Mouse (Mus musculus): ENCODE results near the gene Cacna1a. TPM values are rescaled to one million over a fixed set of nuclear protein-coding genes. Genes with fewer than 3 reads are reported as not detected.

Cacna1a gene
- polyA plus RNA-seq, 1 experiment from 2014 or later = 5.3 TPM

- under 1% methylated on average over 48 of the region's 52 CpGs for WGBS
- H3K36me3 ChIP-seq (ENCODE audit: control insufficient read depth, insufficient read depth, low read length) = no peaks in the 10 kb centered on the region
- no peaks in the 10 kb centered on the region for H3K9me3 ChIP-seq (ENCODE audit: control insufficient read depth, low read length)
- H3K9ac ChIP-seq (ENCODE audit: low read length) = peak overlapping the region; percentile 60
- DNase-seq (ENCODE audit: low spot score) (peak; percentile 67), ATAC-seq (ENCODE audit: insufficient number of reproducible peaks, low FRiP score, low TSS enrichment, low read depth) (peak; percentile 19)
- H3K4me3 ChIP-seq (ENCODE audit: low read depth, low read length) = peak overlapping the region; percentile 53
- H3K27me3 ChIP-seq (ENCODE audit: control insufficient read depth, insufficient read depth, low read length) = no peaks in the 10 kb centered on the region
- peak overlapping the region; percentile 96 for H3K27ac ChIP-seq (replicated peaks; ENCODE audit: low read depth, low read length)
- H3K4me1 ChIP-seq (ENCODE audit: control insufficient read depth, insufficient read depth, low read length) = peaks cover 29% of the 10 kb centered on the region
- peak overlapping the region; percentile 52 for H3K4me2 ChIP-seq (ENCODE audit: low read depth, severe bottlenecking)
Observed at GRCm38 (mm10) chr8:84638555-84639161, 250.4 kb downstream of the Cacna1a start.

GRCm38 (mm10) chr8:84639162-84640009, 251.1 kb downstream of the Cacna1a start:
- Histone ChIP-seq H3K9me3 (ENCODE audit: control insufficient read depth, low read length) (no peaks in the 10 kb centered on the region), H3K4me2 (ENCODE audit: low read depth, severe bottlenecking) (peak overlapping the region; percentile 52), H3K36me3 (ENCODE audit: control insufficient read depth, insufficient read depth, low read length) (no peaks in the 10 kb centered on the region), H3K27ac (replicated peaks; ENCODE audit: low read depth, low read length) (peak overlapping the region; percentile 96), H3K4me3 (ENCODE audit: low read depth, low read length) (peak overlapping the region; percentile 53), H3K27me3 (ENCODE audit: control insufficient read depth, insufficient read depth, low read length) (no peaks in the 10 kb centered on the region), H3K4me1 (ENCODE audit: control insufficient read depth, insufficient read depth, low read length) (peaks cover 29% of the 10 kb centered on the region), H3K9ac (ENCODE audit: low read length) (peak overlapping the region; percentile 60)
- under 1% methylated on average over 89 of the region's 106 CpGs for WGBS
- DNase-seq (ENCODE audit: low spot score) = peak; percentile 94
- peak; percentile 90 for ATAC-seq (ENCODE audit: insufficient number of reproducible peaks, low FRiP score, low TSS enrichment, low read depth)

DNA sequence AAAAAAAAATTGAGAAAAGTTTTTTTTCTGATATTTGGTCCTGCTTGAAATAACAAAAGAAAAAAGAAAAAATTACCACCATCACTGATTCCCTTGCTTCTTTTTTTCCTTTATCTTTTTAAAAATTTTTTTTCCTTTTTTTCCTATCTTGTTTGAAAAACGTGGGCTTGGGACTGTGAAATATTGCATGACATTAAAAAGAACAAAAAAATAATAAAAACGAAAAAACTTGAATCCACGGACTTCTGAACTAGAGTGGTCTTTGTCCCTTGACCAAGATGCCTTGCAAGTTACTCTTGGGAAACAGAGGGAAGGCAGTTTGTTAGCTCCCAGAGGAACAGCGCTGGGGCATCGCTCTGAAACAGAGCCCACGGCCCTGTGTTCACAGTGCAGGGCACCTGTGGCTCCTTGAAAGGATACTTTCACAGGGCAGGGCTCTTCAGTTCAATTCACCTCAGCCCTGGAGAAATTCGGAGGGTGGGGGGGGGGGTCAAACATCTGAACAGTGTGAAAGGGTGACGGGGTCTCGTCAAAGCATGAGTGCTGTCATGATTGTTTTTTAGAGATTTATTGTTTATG, 251.9 kb downstream of the Cacna1a start:
- H3K4me1 ChIP-seq (ENCODE audit: control insufficient read depth, insufficient read depth, low read length) = peaks cover 23% of the 10 kb centered on the region

DNA sequence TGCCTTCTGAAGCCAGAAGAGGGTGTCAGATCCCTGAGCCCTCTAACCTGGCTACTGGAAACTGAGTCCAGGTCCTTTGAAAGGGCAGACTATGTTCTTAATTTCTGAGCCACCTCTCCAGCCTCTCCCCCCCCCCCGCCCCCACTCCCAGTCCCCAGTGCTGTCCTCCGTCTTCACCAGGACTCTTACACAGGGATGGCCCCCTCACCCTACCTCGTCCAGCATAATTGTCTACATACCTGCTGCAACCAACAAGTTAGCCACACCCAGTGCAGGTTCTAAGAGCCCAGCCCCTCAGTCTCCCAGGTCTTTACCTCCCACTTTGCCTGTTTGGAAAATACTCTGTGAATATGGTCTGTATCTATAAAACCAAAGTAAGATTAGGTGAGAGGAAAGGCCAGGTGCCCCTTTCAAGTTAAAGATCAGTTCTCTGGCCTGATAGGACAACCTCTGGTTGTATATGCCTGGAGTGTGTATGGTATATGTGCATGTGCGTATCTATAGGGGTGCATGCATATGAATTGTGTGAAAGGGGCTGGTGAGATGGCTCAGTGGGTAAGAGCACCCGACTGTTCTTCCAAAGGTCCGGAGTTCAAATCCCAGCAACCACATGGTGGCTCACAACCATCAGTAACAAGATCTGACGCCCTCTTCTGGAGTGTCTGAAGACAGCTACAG, 252.5 kb downstream of the Cacna1a start:
- Histone ChIP-seq H3K36me3 (ENCODE audit: control insufficient read depth, insufficient read depth, low read length) (no peaks in the 10 kb centered on the region), H3K27me3 (ENCODE audit: control insufficient read depth, insufficient read depth, low read length) (no peaks in the 10 kb centered on the region), H3K27ac (replicated peaks; ENCODE audit: low read depth, low read length) (no peak overlapping the region), H3K4me1 (ENCODE audit: control insufficient read depth, insufficient read depth, low read length) (peaks cover 16% of the 10 kb centered on the region), H3K9me3 (ENCODE audit: control insufficient read depth, low read length) (no peaks in the 10 kb centered on the region), H3K9ac (ENCODE audit: low read length) (no peak overlapping the region), H3K4me3 (ENCODE audit: low read depth, low read length) (no peak overlapping the region), H3K4me2 (ENCODE audit: low read depth, severe bottlenecking) (no peak overlapping the region)
- DNase-seq (ENCODE audit: low spot score) (no peak), ATAC-seq (ENCODE audit: insufficient number of reproducible peaks, low FRiP score, low TSS enrichment, low read depth) (no peak)
- 70% methylated on average over 7 of the region's 7 CpGs for WGBS

More for the DNA sequence above, 251.9 kb downstream of the Cacna1a start:
- DNase-seq (ENCODE audit: low spot score) (peak; percentile 21), ATAC-seq (ENCODE audit: insufficient number of reproducible peaks, low FRiP score, low TSS enrichment, low read depth) (no peak)
- H3K27ac ChIP-seq (replicated peaks; ENCODE audit: low read depth, low read length) = no peak overlapping the region
- no peaks in the 10 kb centered on the region for H3K36me3 ChIP-seq (ENCODE audit: control insufficient read depth, insufficient read depth, low read length)
- peak overlapping the region; percentile 52 for H3K4me2 ChIP-seq (ENCODE audit: low read depth, severe bottlenecking)
- WGBS = 27% methylated on average over 9 of the region's 9 CpGs
- H3K9me3 ChIP-seq (ENCODE audit: control insufficient read depth, low read length) = no peaks in the 10 kb centered on the region
- peak overlapping the region; percentile 45; the same call in 1 of the 2 replicates for H3K9ac ChIP-seq (ENCODE audit: low read length)
- no peaks in the 10 kb centered on the region for H3K27me3 ChIP-seq (ENCODE audit: control insufficient read depth, insufficient read depth, low read length)
- H3K4me3 ChIP-seq (ENCODE audit: low read depth, low read length) = peak overlapping the region; percentile 39

- H3K36me3 ChIP-seq (ENCODE audit: control insufficient read depth, insufficient read depth, low read length) = no peaks in the 10 kb centered on the region
Observed at GRCm38 (mm10) chr8:84641578-84642361, 253.5 kb downstream of the Cacna1a start.

DNA sequence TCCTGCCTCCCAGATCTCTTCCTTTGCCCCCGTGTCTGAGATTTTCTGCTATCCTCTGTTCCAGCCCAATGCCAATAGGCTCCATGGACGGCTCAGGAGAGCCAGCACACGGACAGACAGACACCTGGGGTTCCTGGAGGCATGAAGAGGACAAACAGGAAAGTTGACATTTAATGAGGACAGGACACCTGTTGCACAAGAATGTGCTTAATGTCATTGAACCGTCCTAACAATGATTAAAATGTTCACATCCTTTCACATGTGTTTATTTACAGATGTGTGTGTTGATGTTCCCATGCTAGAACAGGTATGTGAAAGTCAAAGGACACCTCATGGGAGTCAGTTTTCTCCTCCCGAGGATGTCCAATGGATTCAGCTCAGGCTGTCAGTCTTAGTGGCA, 254.8 kb downstream of the Cacna1a start:
- Histone ChIP-seq H3K4me2 (ENCODE audit: low read depth, severe bottlenecking) (no peak overlapping the region), H3K9ac (ENCODE audit: low read length) (no peak overlapping the region), H3K4me1 (ENCODE audit: control insufficient read depth, insufficient read depth, low read length) (peaks cover 13% of the 10 kb centered on the region), H3K9me3 (ENCODE audit: control insufficient read depth, low read length) (no peaks in the 10 kb centered on the region), H3K36me3 (ENCODE audit: control insufficient read depth, insufficient read depth, low read length) (no peaks in the 10 kb centered on the region), H3K27me3 (ENCODE audit: control insufficient read depth, insufficient read depth, low read length) (no peaks in the 10 kb centered on the region), H3K4me3 (ENCODE audit: low read depth, low read length) (no peak overlapping the region), H3K27ac (replicated peaks; ENCODE audit: low read depth, low read length) (no peak overlapping the region)
- 74% methylated on average over 5 of the region's 5 CpGs for WGBS
- ATAC-seq (ENCODE audit: insufficient number of reproducible peaks, low FRiP score, low TSS enrichment, low read depth) = no peak
- no peak for DNase-seq (ENCODE audit: low spot score)

More at GRCm38 (mm10) chr8:84641578-84642361, 253.5 kb downstream of the Cacna1a start:
- no peak overlapping the region for H3K27ac ChIP-seq (replicated peaks; ENCODE audit: low read depth, low read length)
- H3K4me3 ChIP-seq (ENCODE audit: low read depth, low read length) = no peak overlapping the region
- peaks cover 13% of the 10 kb centered on the region for H3K4me1 ChIP-seq (ENCODE audit: control insufficient read depth, insufficient read depth, low read length)
- H3K27me3 ChIP-seq (ENCODE audit: control insufficient read depth, insufficient read depth, low read length) = no peaks in the 10 kb centered on the region
- H3K9ac ChIP-seq (ENCODE audit: low read length) = no peak overlapping the region
- no peaks in the 10 kb centered on the region for H3K9me3 ChIP-seq (ENCODE audit: control insufficient read depth, low read length)
- 96% methylated on average over 1 of the region's 1 CpGs for WGBS
- no peak overlapping the region for H3K4me2 ChIP-seq (ENCODE audit: low read depth, severe bottlenecking)
- ATAC-seq (ENCODE audit: insufficient number of reproducible peaks, low FRiP score, low TSS enrichment, low read depth) (no peak), DNase-seq (ENCODE audit: low spot score) (no peak)

GRCm38 (mm10) chr8:84646800-84647199, 258.6 kb downstream of the Cacna1a start:
- no peaks in the 10 kb centered on the region for H3K9me3 ChIP-seq (ENCODE audit: control insufficient read depth, low read length)
- H3K36me3 ChIP-seq (ENCODE audit: control insufficient read depth, insufficient read depth, low read length) = no peaks in the 10 kb centered on the region
- H3K27ac ChIP-seq (replicated peaks; ENCODE audit: low read depth, low read length) = peak overlapping the region; percentile 79
- 60% methylated on average over 6 of the region's 6 CpGs for WGBS
- no peaks in the 10 kb centered on the region for H3K27me3 ChIP-seq (ENCODE audit: control insufficient read depth, insufficient read depth, low read length)
- H3K4me1 ChIP-seq (ENCODE audit: control insufficient read depth, insufficient read depth, low read length) = peaks cover 13% of the 10 kb centered on the region; the same call in 1 of the 2 replicates
- H3K9ac ChIP-seq (ENCODE audit: low read length) = no peak overlapping the region
- peak overlapping the region; percentile 39; the same call in 1 of the 2 replicates for H3K4me2 ChIP-seq (ENCODE audit: low read depth, severe bottlenecking)
- DNase-seq (ENCODE audit: low spot score) (peak; percentile 49), ATAC-seq (ENCODE audit: insufficient number of reproducible peaks, low FRiP score, low TSS enrichment, low read depth) (no peak)
- H3K4me3 ChIP-seq (ENCODE audit: low read depth, low read length) = no peak overlapping the region

Data from limb, embryonic 11.5 days (tissue).